Mouse (Mus musculus) CH12.LX (cell line): Measurements from ENCODE around the gene Serpina6.

Experiments
- CHD1 ChIP-seq: IDR thresholded peaks from 2 replicates; pipeline ENCODE4 v1.6.1; 2012; ENCODE audit warnings: low read depth, low read length, improper control_type of control experiment, inconsistent platforms
- CTCF ChIP-seq, 2 experiments: IDR thresholded peaks in 1 of 2; conservative IDR thresholded peaks in 1 of 2; 2 replicates each; pipeline ENCODE4 v1.5.1; 2011 to 2012; ENCODE audit warnings: low read depth in 2 of 2, low read length in 2 of 2, improper control_type of control experiment in 1 of 2, inconsistent platforms in 1 of 2, mild to moderate bottlenecking in 1 of 2, moderate library complexity in 1 of 2
- JUND ChIP-seq: conservative IDR thresholded peaks from 2 replicates; pipeline ENCODE4 v1.6.1; 2011; ENCODE audit warnings: low read depth, low read length, improper control_type of control experiment
- MXI1 ChIP-seq: IDR thresholded peaks from 2 replicates; pipeline ENCODE4 v1.6.1; 2011; ENCODE audit warnings: mild to moderate bottlenecking, low read depth, low read length, improper control_type of control experiment
- NELFE ChIP-seq: IDR thresholded peaks from 2 replicates; pipeline ENCODE4 v1.6.1; 2011; ENCODE audit warnings: low read depth, low read length, improper control_type of control experiment
- POLR2A ChIP-seq: IDR thresholded peaks from 2 replicates; pipeline ENCODE4 v1.6.1; 2011; ENCODE audit warnings: low read depth, mild to moderate bottlenecking, improper control_type of control experiment, low read length
- TCF12 ChIP-seq: IDR thresholded peaks from 2 replicates; pipeline ENCODE4 v1.6.1; 2014; ENCODE audit warnings: low read depth, mild to moderate bottlenecking, inconsistent platforms, low read length, improper control_type of control experiment
- ZNF384 ChIP-seq: IDR thresholded peaks from 2 replicates; pipeline ENCODE4 v1.6.1; 2012; ENCODE audit warnings: low read depth, low read length, improper control_type of control experiment, inconsistent platforms

DNA sequence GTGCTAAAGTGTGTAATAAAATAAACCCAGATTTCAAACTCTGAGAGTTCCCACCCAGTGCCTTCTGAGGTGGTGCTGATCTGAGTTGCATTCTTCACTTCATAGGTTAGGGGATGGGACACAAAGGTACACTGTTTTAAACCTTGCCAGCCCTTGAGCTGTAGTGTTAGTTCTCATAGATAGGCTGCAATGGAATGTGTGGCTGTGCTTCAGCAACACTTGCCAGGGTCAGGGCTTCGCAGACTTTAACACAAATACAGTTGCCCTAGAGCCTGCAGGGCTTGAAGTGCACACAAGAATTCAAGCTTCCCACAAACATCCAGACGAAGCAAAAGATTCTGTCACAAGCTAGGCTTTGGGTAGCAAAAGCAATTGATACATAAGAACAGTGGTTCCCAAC is 14.0 kb upstream of the Serpina6 start:
- TF ChIP-seq CTCF (conservative IDR thresholded peaks at IDR 0.05 in 1 of 2, IDR thresholded peaks at IDR 0.05 in 1 of 2; ENCODE audit: low read depth in 2 of 2, low read length in 2 of 2) (no peak), CHD1 (no peak), NELFE (no peak), ZNF384 (no peak), JUND (no peak), POLR2A (no peak), MXI1 (no peak), TCF12 (no peak)
